Mouse (Mus musculus) MEL (cell line): ENCODE measurements at regions not wholly inside any gene's neighbourhood (a gene's known extent, or its start where the extent isn't known, plus 50 kb on each side); places are given as distances from the start of the nearest gene placed in this dataset.

ENCODE experiments used
- CTCF ChIP-seq, 3 experiments: IDR thresholded peaks in 2 of 3; conservative IDR thresholded peaks in 1 of 3; 2 replicates each; pipeline ENCODE4 v1.5.1; 2011 to 2012; ENCODE audit warnings: low read length in 3 of 3, low read depth in 2 of 3, mild to moderate bottlenecking in 2 of 3, improper control_type of control experiment in 1 of 3, inconsistent platforms in 1 of 3, mixed read lengths in 1 of 3, moderate library complexity in 1 of 3; ENCODE audit not compliant: control insufficient read depth in 1 of 3, insufficient read depth in 1 of 3, poor library complexity in 1 of 3, severe bottlenecking in 1 of 3
- E2F4 ChIP-seq: IDR thresholded peaks from 2 replicates; pipeline ENCODE4 v1.6.1; 2011; ENCODE audit warnings: low read depth, low read length, improper control_type of control experiment, borderline replicate concordance
- EP300 ChIP-seq, 2 experiments: IDR thresholded peaks; 2 replicates each; pipeline ENCODE4 v1.6.1; 2011; ENCODE audit warnings: improper control_type of control experiment in 2 of 2, low read length in 2 of 2, low read depth in 1 of 2, mild to moderate bottlenecking in 1 of 2
- ETS1 ChIP-seq: IDR thresholded peaks from 2 replicates; pipeline ENCODE4 v1.6.1; 2012; ENCODE audit warnings: low read depth, mild to moderate bottlenecking, inconsistent platforms, low read length, improper control_type of control experiment, moderate library complexity
- HCFC1 ChIP-seq: IDR thresholded peaks from 2 replicates; pipeline ENCODE4 v1.6.1; 2012; ENCODE audit warnings: low read depth, mild to moderate bottlenecking, inconsistent platforms, low read length, improper control_type of control experiment, moderate library complexity
- MAX ChIP-seq: IDR thresholded peaks from 2 replicates; pipeline ENCODE4 v1.6.1; 2011; ENCODE audit warnings: low read length, improper control_type of control experiment
- MYB ChIP-seq: IDR thresholded peaks from 2 replicates; pipeline ENCODE4 v1.6.1; 2011; ENCODE audit warnings: mild to moderate bottlenecking, low read depth, low read length, improper control_type of control experiment
- POLR2A ChIP-seq, 2 experiments: IDR thresholded peaks; 2 replicates each; pipeline ENCODE4 v1.6.1; 2011 to 2012; ENCODE audit warnings: low read length in 2 of 2, mild to moderate bottlenecking in 2 of 2, control low read depth in 1 of 2, improper control_type of control experiment in 1 of 2, low read depth in 1 of 2, moderate library complexity in 1 of 2; ENCODE audit not compliant: control insufficient read depth in 1 of 2, insufficient read depth in 1 of 2, poor library complexity in 1 of 2
- SIN3A ChIP-seq: IDR thresholded peaks from 2 replicates; pipeline ENCODE4 v1.6.1; 2012; ENCODE audit warnings: low read length, improper control_type of control experiment, inconsistent platforms
- SMC3 ChIP-seq: IDR thresholded peaks from 2 replicates; pipeline ENCODE4 v1.6.1; 2011; ENCODE audit warnings: low read depth, low read length, improper control_type of control experiment
- TCF12 ChIP-seq: IDR thresholded peaks from 2 replicates; pipeline ENCODE4 v1.6.1; 2014; ENCODE audit warnings: low read depth, mild to moderate bottlenecking, inconsistent platforms, low read length, improper control_type of control experiment, moderate library complexity
- USF1 ChIP-seq: IDR thresholded peaks from 2 replicates; pipeline ENCODE4 v1.6.1; 2014; ENCODE audit warnings: low read depth, mild to moderate bottlenecking, inconsistent platforms, low read length, improper control_type of control experiment, moderate library complexity
- USF2 ChIP-seq, 2 experiments: IDR thresholded peaks; 2 replicates each; pipeline ENCODE4 v1.6.1; 2011 to 2012; ENCODE audit warnings: improper control_type of control experiment in 2 of 2, low read length in 2 of 2, borderline replicate concordance in 1 of 2, inconsistent platforms in 1 of 2, low read depth in 1 of 2, mild to moderate bottlenecking in 1 of 2; ENCODE audit not compliant: insufficient read depth in 1 of 2

DNA sequence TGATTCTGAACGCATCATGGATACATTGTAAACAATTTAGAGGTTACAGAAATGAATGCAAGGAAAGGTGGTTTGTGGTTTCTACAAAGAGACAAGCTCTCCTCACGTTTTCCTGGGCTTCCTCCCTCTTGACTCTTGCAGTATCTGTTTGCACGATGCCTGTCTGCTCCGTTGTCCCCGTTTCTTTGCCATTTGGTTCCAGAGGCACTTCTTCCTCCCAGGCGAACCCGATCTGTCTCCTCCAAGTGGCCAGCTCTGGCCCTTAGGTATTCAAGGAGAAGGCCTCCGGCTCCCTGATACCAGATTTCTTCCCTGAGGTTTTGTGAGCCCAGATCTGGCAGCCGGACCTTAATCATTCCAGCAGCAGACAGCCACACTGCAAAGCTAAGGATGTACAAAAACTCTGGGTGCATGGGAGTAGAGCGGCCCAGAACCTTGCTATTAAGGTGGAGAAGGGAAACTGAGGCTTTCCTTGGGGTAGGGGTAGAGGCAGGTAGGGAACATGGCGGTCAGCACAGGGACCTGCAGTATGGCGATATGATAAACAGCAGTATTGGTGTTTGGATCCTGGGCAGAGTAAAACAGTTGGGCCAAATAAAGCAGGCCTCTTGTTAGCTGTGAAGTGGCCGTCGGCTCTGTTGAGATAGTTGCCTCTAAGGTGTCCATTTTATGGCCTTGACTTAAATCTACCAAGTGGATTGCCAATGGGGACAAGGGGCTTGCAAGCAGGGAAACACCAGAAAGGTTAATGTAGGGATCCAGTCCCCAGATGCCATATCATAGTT, 76.0 kb upstream of the Wnt7b start:
- no peak for TF ChIP-seq E2F4
- TF ChIP-seq SIN3A = no peak
- no peak for TF ChIP-seq POLR2A (IDR thresholded peaks at IDR 0.05; ENCODE audit: control insufficient read depth in 1 of 2, insufficient read depth in 1 of 2, low read depth in 1 of 2, low read length in 2 of 2, poor library complexity in 1 of 2)
- no peak for TF ChIP-seq USF2 (IDR thresholded peaks at IDR 0.05; ENCODE audit: borderline replicate concordance in 1 of 2, insufficient read depth in 1 of 2, low read depth in 1 of 2, low read length in 2 of 2)
- no peak for TF ChIP-seq USF1
- no peak for TF ChIP-seq CTCF (IDR thresholded peaks at IDR 0.05 in 2 of 3, conservative IDR thresholded peaks at IDR 0.05 in 1 of 3; ENCODE audit: control insufficient read depth in 1 of 3, insufficient read depth in 1 of 3, low read depth in 2 of 3, low read length in 3 of 3, poor library complexity in 1 of 3, severe bottlenecking in 1 of 3)
- no peak for TF ChIP-seq MAX
- TF ChIP-seq TCF12 = no peak
- TF ChIP-seq SMC3 = no peak
- no peak for TF ChIP-seq HCFC1
- TF ChIP-seq ETS1 = no peak
- no peak; a peak in 1 of 4 replicates for TF ChIP-seq EP300 (IDR thresholded peaks at IDR 0.05; ENCODE audit: low read depth in 1 of 2, low read length in 2 of 2)
- no peak for TF ChIP-seq MYB
